Mouse (Mus musculus) G1E (cell line): ENCODE measurements around the gene Rce1.

Experiments
- CTCF ChIP-seq: IDR thresholded peaks from 2 replicates; pipeline ENCODE4 v1.5.1; 2012; ENCODE audit warnings: low read depth, low read length, inconsistent platforms, mixed read lengths
- GATA2 ChIP-seq: IDR thresholded peaks from 2 replicates; pipeline ENCODE4 v1.6.1; 2012; ENCODE audit warnings: low read depth, low read length, inconsistent platforms, borderline replicate concordance

DNA sequence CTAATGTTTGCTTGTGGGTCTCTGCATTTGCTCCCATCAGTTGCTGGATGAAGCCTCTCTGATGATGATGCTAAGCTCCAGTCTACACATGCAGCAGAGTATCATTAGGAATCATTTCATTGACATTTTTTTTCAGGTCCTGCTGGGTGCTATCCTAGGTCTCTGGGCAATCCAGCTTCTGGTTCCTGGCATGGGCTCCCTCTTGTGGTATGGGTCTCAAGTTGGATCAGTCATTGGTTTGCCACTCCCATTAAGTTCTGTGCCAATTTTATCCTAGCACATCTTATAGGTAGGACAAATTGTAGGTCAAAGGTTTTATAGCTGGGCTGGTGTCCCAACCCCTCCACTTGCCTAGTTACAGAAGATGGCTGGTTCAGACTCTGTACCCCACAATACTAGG lies 41.4 kb upstream of the Rce1 start:
- no peak for TF ChIP-seq GATA2
- no peak for TF ChIP-seq CTCF
